Mouse (Mus musculus) frontal cortex, postnatal 25 days (tissue): ENCODE results near the gene Ppara.

Experiments used
- DNase-seq, 2 experiments: peaks; one replicate each; pipeline ENCODE4 v3.0.0; 2022; ENCODE audit warnings: low spot score in 2 of 2

Gene Ppara

DNA sequence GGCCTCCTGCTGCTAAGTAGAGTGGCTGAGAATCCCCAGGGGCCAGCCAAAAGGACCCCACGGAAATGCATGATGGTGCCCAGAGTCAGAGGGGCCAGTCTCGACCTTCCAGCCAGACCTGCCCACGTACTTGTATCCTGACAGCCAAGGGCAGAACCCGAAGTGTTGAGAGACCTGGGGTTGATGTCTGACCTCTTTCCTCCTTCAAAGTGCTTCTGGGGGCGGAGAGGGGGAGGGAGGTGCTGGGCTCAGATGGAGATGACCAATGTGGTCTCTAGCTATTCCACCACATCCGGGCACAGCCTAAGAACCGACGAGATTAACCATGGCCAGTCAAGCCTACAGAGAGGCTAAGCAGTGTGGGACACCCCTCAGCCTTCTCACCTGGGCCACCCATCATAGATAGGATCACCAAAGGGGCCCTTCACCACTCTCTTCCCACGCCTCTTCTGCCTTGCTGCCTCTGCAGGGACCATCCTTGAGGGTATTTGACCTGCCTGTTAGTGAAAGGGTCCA lies 29.7 kb upstream of the Ppara start:
- DNase-seq, result no peak

DNA sequence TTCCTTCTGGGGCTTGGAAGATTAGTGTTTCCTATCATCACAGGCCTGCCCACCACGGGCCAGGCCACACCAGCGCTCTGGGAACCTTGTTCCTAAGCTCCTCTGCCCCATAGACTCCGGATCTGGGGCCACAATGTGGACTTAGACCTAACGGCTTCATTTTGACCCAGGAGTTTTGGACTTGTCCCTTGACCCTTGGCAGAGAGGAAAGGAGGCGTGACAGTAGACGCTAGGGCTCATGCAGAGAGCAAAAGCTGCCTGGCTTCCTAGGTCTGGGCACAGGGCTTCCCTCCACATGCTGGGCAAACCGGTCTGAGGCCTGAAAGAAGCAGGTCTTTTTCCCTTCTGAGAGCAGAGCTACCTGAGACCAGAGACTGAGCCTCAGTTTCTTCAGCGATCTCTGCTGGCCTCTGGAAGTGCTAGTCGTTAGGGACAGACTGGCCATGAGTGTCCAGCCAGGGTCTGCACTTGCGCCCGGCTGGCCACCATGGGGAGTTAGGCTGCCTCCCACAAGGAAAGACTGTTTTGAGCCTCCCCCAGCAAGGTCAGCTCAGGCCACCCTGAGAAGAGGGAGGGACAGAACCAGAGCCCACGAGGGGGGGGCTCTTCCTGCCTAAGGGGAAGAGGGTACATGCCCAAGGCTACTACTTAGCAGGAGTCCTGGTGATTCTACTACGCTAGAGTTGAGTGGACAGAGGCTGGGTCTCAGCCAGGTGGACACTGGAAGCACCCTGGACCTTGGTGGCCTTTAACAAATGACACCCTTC lies 29.0 kb upstream of the Ppara start:
- no peak for DNase-seq

DNA sequence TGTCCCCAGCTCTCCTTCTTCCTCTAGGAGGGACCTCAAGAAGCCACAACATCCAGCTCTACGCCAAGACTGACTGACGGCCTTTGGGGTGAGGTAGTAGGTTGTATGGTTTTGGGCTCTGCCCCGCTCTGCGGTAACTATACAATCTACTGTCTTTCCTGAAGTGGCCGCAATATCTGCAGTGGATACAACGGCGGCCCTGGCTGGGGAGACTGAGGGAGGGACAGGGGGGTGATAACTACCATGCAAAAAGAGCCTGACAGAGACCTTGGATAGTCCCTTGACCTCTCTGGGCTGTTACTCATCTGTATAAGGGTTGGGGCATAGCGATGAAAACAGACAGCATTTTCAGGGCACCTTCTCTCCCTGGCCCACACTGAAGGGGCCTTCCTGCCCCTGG lies 28.3 kb upstream of the Ppara start:
- no peak for DNase-seq

DNA sequence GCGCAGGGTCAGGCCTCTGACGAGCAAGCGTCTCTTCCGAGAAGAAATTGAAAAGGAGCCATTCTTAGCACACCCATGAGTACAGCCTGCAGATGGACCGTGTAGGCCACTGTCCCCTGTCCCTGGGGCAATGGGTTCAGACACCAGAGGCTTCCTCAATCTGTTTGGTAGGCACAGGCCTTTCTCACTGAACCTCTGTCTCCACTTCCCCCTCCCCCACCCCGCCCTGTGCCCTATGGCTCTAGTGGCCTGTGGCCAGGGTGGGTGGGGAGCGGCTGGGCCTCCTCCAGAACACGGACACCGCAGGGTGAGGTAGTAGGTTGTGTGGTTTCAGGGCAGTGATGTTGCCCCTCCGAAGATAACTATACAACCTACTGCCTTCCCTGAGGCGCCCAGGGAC lies 27.8 kb upstream of the Ppara start:
- DNase-seq, result no peak

DNA sequence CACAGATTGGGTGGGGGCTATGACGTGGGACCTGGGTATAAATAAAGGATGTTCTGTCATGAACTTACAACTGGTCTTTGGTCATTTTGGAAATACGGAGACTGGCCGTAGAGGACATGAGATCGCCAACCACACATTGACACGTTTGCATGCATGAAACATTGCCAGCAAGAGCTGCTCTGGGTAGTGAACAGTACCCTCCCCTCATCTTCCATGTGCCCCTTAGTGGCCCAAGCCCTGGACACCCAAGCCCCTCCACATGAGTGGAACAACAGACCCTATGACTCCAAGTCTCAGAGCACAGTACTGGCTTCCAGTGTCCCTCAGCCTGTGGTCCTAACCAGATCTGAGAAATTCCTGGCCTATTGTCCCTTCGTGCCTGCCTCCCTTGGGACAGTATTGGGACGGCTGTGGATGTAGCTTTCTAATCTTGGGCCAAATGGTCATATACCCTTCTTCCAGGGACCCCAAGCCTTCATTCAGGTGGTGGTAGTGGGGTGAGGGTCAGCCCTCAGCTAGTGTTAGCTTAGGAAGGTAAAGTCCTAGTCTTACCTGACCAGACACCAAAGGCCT lies 27.2 kb upstream of the Ppara start:
- no peak for DNase-seq

DNA sequence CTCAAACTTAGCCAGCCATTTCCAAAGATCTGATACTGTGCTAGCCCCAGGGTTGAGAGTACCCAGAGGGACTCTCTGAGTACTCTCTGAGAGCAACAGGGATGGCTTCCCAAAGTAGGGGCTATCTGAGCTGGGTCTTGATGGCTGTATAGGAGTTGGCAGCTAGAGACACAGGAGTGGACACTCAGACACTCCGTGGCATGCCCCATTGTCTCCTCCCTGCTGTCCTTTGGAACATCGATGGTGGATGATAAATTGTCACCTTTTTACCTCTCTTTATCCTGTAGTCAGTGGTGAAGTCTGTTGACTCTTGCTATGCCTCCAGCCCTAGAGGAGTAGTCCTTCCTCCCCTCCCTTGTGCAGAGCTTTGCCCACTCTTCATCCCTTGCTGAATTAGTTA lies 26.6 kb upstream of the Ppara start:
- DNase-seq, result no peak

DNA sequence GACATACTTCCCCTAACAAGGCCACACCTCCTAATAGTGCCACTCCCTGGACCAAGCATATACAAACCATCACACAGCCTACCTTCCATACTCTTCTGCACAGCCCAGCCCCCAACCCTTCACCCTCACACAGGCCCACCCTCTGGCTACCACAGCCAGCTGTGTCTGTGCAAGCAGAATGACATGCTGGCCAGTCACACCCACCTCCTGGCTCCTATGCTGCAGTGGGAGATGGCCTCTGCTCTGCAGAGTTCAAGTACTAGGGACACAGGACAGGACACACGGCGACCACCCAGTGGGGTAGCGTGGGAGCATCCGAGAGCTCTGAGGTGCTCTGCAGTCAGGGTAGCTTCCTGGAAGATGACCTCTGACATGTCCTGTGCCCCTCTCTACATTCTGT lies 25.9 kb upstream of the Ppara start:
- DNase-seq, result no peak

DNA sequence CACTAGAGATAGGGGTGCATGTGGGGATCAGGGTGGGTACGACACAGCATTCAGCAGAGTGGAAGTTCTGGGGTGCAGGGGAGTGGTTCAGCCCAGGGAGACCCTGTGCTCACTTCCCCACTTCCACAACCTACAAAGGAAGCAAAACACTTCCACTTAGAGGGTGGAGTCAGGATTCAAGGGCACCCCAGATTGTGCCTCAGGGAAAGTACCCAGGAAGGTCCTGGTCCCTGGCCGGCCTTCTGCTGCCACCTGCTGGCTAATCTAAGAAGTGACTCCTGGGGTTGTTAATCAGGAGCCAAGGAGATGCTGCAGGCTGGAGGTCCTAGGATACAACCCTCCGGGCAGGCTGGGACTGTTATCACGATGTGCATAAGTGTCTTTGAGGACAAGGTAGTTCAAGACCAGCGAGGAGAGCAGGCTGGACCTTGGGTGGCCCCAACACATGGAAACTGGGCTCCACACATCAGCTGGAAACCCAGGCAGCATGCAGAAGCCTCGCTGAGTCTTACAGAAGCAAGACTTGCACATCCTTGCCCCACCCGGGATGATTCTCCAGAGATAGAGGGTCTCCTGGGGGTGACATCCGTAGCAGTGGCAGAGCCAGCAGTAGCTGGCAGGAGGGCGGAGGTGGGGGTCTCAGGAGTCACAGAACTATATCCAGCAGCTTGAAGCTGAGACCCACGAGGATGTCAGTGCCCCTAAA lies 25.4 kb upstream of the Ppara start:
- DNase-seq, result peak; percentile 86 to 87

DNA sequence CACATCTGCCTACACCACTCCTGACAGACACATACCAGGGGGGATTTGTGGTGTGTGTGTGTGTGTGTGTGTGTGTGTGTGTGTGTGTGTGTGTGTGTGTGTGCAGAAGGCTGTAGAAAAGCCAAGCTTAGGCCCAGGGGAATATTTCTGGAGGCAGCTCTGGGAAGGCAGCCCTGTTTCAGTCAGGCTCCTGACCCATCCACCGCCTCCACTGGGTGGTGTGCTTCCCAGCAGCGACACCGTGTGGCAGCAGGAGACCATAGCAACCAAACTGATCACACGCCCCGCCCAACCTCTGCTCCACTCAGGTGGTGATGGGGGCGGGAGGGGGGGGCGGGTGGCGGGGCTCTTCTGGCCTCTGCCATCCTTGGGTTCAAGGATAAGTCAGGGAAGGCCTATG lies 24.6 kb upstream of the Ppara start:
- DNase-seq, result peak; percentile 52 to 75

DNA sequence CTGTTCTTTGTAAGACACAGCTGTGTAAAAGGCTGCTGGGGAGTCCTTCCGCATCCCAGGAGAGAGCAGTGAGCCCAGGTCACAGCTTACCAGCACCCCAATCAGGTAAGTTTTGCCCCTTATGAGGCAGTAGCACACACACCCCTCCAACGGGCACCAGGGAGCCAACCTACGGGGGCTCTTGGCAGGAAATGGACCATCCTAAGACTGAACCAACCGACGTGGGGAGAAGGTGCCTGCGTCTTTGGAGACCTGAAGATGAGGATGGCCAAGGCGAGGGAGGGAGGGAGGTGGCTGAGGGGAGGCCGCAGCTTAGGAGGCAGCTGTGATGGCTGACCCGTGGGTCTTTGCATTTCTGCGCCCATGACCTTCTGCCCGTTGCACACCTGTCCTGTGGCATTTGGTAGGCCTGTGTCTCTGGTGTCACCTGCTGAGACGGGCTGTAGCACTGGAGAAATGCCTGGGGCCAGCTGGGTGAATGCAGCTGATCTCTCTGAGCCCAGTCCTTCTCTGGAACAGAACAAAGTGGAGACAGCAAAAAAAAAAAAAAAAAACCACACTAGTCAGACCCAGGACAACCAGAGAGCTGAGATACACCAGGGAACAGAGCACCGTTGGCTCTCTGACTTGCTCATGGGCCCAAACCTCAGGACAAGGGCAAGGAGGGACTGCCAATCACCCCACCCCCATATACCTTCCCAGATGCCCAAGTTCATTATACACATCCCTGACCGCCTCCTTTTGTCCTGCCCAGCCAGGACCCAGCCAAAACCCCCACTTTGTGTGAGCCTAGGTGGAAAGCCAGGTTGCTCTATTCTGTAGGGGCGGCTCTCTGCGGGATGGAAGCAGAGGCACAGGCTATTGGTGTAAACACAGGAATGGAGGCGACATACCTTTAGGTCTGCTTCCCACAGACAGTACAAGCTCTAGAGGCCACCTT lies 23.9 kb upstream of the Ppara start:
- DNase-seq, result no peak

DNA sequence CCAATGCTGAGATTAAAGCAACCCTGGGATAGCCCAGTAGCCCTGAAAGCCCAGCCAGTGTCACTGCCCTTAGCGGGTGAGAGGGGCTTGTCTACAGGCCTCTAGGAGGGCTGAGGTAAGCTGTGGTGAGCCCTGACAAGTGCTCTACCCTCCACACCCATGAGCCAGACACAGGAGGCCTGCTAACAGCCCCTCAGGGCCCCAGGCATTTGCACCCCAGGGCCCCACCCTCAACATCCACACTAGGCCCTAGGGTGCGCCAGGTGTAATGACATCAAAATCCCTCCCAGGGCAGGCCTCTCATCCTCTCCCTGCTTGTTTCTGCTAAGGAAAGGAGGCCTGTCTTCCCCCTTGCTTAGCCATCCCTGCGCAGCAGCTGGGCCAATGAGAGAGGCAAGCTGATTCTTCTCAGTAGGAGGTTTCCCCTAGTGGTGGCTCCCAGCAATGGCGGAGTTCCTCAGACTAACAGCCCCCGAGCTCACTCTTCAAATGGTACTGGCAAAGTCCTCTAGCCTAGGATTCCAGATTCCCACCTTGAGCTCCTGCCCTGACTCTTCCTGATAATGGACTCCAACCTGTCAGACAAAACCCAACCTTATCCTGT lies 22.1 kb upstream of the Ppara start:
- DNase-seq, result no peak

DNA sequence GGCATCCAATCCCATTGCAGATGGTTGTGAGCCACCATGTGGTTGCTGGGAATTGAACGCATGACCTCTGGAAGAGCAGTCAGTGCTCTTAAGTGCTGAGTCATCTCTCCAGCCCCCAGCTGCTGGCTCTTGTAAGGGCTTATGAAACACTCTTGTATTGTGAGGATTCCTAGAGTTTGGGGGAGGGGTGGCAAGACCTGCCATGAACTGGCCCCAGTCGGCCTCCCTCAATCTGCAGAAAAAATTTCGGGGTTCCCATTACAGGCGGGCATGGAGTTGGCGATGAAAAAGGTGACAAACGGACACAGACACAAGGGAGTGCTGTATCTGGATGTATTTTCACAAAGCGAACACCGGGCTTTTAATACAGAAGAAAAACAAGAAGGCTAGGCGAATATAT lies 21.4 kb upstream of the Ppara start:
- DNase-seq, result no peak

DNA sequence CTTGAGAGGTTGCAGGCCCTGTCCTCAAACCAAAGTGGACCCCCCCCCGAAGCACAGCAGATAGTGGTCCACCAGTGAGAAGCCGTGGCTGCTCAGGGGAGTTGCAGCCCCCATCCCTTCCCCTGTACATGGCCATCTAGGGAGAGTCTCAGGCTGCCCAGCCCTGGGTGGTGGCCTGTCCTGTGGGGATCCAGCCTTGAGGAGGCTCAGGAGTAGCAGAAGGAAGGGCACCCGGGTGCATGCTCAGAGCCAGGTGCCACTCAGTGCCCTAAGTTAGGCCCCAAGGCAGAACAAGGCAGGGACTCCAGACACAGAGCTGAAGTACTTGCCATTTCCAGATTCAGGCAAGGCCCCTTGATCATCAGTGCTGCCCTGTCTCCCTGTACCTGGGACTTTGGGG lies 19.7 kb upstream of the Ppara start:
- no peak for DNase-seq

DNA sequence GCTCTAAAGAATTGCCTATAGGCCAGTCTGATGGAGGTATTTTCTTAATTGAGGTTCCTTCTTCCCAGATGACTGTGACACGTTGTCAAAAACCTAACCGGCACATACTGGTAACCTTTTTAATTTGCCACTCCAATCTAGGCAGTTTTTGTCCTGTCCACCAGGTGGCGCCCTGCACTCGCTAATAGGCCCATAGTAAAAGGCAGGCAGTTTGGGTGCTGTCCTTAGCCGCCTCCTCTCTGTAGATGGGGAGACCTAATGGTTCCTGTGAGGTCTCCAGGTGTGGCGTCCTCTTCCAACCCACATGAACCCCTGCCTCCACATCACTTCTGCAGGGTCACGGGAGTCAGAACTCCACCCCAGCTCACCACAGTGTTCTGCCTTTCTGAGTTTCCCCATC lies 18.7 kb upstream of the Ppara start:
- peak; percentile 84 to 88 for DNase-seq

DNA sequence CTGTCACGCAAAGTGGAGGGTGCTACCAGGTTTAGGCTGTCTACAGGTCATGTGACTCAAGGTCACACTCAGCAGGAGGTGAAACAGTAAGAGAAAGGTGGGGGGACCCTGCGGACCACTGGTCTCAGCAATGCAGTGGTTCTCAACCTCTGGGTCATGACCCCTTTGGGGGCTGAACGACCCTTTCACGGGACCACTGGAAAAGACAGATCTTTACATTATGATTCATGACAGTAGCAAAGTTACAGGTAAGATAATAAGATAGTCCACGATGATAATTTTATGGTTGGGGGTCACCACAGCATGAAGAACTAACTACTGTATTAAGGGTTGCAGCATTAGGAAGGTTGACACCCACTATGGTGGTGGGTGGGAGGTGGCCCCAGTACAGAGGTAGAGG lies 18.2 kb upstream of the Ppara start:
- no peak for DNase-seq

DNA sequence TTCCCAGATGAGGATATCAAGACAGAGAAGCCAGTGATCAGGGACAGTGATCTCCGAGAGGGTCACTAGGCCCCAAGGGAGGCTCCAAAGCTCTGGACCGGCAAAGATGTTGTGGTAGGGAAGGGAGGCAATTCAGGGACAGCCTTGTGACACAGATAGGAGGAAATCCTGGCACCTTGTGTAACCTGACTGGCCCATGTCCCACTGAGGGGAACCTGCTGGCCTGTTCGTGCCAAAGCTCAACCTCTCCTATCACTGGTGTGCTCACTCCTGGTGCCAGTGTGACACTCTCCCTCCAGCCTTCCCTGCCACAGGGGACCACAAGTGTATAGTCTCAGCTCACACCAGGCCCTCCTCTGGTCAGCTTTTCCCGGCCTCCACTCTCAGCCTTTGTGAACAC lies 17.8 kb upstream of the Ppara start:
- no peak for DNase-seq

DNA sequence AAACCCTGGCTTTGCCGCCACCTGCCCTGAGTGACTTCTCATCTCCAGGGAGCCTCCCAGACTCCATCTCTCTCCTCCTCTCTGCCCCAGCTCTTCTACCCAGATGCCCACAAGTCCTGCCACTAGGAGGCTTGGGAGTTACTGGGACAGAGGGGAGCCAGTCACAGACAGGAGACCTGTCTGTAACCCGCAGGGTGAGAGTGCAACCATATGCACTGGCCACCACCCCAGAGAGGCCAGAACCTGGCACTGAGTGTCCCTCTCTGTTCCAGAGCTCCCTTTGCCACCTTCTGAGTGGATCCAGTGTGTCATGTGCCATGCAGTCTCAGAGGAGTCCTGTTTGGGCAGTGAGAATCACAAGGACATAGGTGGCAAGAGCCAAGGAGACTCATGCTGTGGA lies 17.0 kb upstream of the Ppara start:
- no peak for DNase-seq

DNA sequence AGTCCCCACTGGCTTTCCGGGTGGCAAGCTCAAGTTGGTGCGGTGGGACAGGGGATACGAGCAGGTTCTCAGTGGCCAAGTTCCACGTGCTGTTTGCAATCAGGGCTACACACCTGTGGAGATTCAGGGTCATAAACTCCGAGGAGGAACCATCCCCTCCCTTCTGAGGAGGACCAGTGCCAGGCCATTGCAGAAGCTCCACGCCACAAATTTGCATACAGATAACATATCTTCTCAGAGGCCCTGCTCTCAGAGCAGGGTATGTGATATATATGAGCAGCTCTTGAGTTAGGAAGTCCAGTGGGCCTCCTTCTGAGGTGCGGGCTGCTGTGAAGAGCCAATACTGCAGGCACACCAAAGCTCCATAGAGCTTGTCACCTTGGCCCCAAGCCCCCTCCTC lies 15.8 kb upstream of the Ppara start:
- DNase-seq, result no peak

DNA sequence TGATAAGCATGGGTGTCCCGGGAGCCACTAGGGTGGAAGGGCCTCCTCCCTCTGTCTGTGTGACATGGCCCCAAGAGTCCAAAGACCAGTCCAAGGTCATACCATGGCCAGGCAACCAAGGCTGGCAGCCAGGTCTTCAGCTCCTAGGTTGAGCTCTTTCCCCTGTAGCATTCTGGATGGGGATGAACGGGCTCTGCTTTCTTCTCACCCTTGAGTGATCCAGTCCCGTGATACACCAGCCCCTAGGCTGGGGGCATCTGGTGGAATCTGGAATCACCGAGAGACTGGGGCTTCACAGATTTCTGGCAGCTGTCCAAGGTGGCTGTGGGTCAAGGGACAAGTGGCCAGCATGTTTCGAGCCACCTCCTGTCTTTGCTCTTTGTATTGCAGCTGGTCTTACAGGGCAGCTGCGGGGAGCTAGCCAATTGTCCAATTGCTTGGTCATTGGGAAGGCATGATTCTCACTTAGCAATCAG lies 14.4 kb upstream of the Ppara start:
- DNase-seq, result no peak

DNA sequence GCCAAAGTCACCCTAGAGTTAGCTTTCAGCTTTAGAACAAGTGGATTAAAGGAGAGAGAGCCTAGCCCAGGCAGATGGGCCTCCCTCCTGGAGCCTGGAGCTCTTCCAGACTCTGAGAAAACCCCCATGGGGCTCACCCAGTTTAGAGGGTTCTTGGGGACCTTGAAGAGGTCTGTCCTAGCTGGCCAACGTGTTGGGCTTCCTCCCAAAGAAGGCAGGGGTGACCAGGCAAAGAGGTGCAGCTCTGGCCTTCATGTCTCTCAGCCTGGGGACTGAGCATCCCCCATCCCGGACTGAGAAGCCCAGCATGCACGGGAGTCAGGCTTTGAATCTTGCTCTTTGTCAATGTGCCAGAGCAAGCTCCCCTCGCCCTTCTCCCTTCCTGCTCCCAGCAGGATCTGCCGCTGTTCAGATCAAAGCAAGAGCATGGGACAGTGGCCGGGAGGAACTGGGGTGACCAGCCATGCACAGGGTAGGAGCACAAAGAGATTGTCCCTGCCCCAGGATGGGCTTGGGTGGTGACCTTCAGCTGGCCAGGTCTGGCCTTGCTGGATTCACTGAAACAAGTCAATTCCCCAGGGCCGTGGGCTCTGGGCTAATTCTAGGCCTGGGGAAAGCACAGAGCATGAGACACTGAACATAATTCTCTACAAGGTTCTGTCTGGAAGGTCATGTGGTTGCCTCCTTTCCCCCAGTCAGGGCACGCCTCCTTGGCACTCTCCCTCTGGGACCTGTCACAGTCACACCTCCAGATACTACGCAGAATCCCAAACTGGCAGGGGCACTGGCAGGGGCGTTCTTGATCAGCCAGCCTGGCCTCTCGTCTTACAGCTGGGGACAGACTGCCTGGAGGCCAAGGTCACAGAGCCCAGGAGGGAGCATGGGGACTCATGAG lies 10.3 kb upstream of the Ppara start:
- DNase-seq, result no peak
